Mouse (Mus musculus) effector memory CD4-positive, alpha-beta T cell, adult 5 months (primary cell): ENCODE results near the gene Ano9. TPM values are rescaled to one million over a fixed set of nuclear protein-coding genes. Genes with fewer than 3 reads are reported as not detected.

Experiments
- polyA plus RNA-seq: library from polyadenylated mRNA; unstranded; fragments of 100-300 nt; shearing (Covaris generic); gene quantifications from one replicate; pipeline ENCODE4 v1.2.1, GENCODE M21; 2017

Gene Ano9
- polyA plus RNA-seq = not detected

DNA sequence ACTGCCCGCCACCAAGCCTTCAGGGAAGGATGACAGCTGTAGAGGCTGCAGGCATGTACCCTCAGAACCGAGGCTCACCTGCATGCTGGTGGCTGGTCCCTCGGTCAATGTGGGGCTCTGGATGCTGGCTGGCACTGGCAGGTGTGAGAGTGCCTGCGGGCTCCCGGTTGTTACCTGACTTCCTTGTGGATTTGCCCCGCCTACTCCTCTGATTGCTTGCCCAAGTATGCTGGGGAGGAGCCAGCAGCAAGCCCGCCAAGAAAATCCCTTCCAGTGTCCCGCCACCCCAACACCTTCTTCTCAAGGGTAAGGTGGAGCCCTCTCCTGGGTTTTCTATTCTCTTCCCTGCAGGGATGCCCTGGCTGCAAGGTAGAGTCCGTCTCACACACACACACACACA, at the start of gene Ano9:
Gene Ano9, minus strand, starts transcription at position 171 of the 400 bp plus-strand sequence.

DNA sequence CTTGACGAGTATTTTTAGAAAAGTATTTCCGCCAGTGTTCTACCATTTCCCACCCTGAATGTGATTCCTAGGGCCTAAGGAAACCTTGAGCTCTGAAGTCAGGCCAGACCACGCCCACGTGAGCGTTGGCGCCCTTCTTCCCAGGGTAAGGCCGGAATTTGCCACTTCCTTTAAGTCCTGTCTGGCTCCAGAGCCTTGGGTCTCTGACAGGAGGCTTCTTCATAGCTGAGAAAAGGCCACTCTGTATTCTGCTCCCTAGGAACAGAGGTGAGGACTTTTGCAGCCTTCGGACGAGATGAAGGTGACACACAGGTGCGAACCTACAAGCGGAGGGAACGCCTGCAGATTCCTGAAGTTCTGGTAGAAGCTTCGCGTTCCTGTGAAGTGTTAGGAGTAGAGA, 4.6 kb upstream of the Ano9 start, which contains the start of gene Ptdss2:
Gene Ptdss2, plus strand, starts transcription at position 138 of the 400 bp plus-strand sequence.

DNA sequence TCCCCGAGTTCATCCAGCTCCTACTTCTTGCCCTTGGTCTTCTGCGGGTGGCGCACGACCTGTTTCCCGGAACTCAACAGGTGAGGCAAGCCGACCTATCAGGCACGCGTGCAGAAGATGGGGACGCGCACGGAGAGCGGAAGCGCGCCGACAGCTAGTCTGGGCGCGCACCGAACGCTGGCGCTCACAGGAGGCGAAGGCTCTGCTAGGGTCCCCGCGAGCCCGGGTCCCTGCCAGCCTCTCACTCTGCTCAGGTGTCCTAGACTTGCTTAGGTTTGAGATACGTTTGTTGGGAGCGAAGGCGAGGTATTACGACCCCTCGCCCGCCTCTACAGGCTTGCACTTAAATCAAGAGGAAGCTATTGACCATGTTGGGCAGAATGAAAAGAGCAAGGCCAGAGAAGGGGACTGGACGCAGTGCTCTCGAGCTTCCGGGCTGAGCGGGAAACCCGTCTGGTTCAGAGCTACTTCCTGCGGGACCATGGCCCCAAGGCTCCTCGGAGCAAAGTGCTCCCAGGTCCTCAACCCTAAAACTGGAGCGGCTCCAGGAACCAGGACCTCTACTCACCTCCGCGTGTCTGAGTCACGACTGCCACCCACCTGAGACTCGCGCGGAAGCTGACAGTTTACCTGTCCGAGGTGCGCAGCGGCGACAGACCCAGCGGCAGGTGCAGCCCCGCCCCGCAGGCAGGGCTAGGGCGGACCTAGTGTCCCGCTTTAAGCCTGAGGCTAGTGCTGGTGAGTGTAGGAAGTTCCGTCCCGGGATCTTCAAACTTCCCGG, 17.5 kb downstream of the Ano9 start, which contains the start of gene Sigirr:
Gene Sigirr, minus strand, starts transcription at position 662 of the 781 bp plus-strand sequence.

DNA sequence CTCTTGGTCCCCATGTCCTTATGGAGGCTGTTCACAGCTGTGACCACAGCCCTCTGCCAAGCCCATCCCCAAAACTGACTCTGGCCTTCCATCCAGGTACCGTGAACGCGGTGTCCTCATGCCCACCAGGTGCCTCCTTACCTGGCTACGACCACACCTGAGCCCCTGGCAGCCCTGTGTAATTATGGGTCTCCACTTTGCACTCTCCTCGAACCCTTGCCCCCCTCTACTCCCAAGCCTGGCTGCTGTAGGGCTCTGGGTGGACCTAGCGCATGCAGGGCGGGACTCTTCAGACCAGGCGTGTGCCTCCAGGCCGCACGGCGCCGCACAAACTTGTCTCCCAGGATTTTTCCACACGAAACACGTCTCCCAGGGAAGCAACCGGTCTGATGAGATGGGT, 39.8 kb downstream of the Ano9 start, which contains the start of gene Pkp3:
Gene Pkp3, plus strand, starts transcription at position 378 of the 400 bp plus-strand sequence.

GRCm38 (mm10) chr7:141060426-141061242, 57.0 kb downstream of the Ano9 start, which contains the start of gene B4galnt4:
Gene B4galnt4, plus strand, starts transcription at chr7:141061104.

Other genes starting within 250 kb of the Ano9 start
- gene Psmd13, start 235.8 kb downstream of the Ano9 start, polyA plus RNA-seq = 134 TPM
- gene Sirt3, start 235.5 kb downstream of the Ano9 start, polyA plus RNA-seq = 5.5 TPM
- gene Cox8b, start 217.4 kb downstream of the Ano9 start, polyA plus RNA-seq = not detected
- not detected for gene Nlrp6, start 196.9 kb downstream of the Ano9 start, polyA plus RNA-seq
- 10.8 TPM for gene Pgghg, start 176.4 kb downstream of the Ano9 start, polyA plus RNA-seq
- not detected for gene Ifitm5, start 167.5 kb downstream of the Ano9 start, polyA plus RNA-seq
- gene Gm45717, start 161.9 kb downstream of the Ano9 start, polyA plus RNA-seq = not detected
- 10.5 TPM for gene Ifitm2, start 161.8 kb downstream of the Ano9 start, polyA plus RNA-seq
- 2.8 TPM for gene Ifitm1, start 150.6 kb downstream of the Ano9 start, polyA plus RNA-seq
- gene Ifitm3, start 107.0 kb downstream of the Ano9 start, polyA plus RNA-seq = 8.0 TPM
- gene Ifitm6, start 99.9 kb downstream of the Ano9 start, polyA plus RNA-seq = not detected
- gene Gm17387, start 88.7 kb downstream of the Ano9 start, polyA plus RNA-seq = not detected
- 25.8 TPM for gene B4galnt4, start 56.7 kb downstream of the Ano9 start, polyA plus RNA-seq
- gene Pkp3, start 39.6 kb downstream of the Ano9 start, polyA plus RNA-seq = 147 TPM
- gene Sigirr, start 17.2 kb downstream of the Ano9 start, polyA plus RNA-seq = 71.4 TPM
- gene Ptdss2, start 4.6 kb upstream of the Ano9 start, polyA plus RNA-seq = 6.9 TPM
- 79.7 TPM for gene Rnh1, start 55.1 kb upstream of the Ano9 start, polyA plus RNA-seq
- 22.4 TPM for gene Hras, start 76.2 kb upstream of the Ano9 start, polyA plus RNA-seq
- gene Lrrc56, start 76.4 kb upstream of the Ano9 start, polyA plus RNA-seq = 1.9 TPM
- gene Lmntd2, start 96.3 kb upstream of the Ano9 start, polyA plus RNA-seq = 12.7 TPM
- 7.9 TPM for gene Rassf7, start 98.1 kb upstream of the Ano9 start, polyA plus RNA-seq
- gene Phrf1, start 111.0 kb upstream of the Ano9 start, polyA plus RNA-seq = 81.8 TPM
- 210 TPM for gene Irf7, start 148.7 kb upstream of the Ano9 start, polyA plus RNA-seq
- gene Cdhr5, start 159.0 kb upstream of the Ano9 start, polyA plus RNA-seq = not detected
- gene Sct, start 161.3 kb upstream of the Ano9 start, polyA plus RNA-seq = not detected
- not detected for gene Drd4, start 174.2 kb upstream of the Ano9 start, polyA plus RNA-seq
- 52.5 TPM for gene Deaf1, start 209.9 kb upstream of the Ano9 start, polyA plus RNA-seq
- 21.2 TPM for gene Tmem80, start 209.9 kb upstream of the Ano9 start, polyA plus RNA-seq
- gene Eps8l2, start 221.1 kb upstream of the Ano9 start, polyA plus RNA-seq = not detected